Mouse (Mus musculus): Measurements from ENCODE around the gene Cd47.

Gene Cd47

DNA sequence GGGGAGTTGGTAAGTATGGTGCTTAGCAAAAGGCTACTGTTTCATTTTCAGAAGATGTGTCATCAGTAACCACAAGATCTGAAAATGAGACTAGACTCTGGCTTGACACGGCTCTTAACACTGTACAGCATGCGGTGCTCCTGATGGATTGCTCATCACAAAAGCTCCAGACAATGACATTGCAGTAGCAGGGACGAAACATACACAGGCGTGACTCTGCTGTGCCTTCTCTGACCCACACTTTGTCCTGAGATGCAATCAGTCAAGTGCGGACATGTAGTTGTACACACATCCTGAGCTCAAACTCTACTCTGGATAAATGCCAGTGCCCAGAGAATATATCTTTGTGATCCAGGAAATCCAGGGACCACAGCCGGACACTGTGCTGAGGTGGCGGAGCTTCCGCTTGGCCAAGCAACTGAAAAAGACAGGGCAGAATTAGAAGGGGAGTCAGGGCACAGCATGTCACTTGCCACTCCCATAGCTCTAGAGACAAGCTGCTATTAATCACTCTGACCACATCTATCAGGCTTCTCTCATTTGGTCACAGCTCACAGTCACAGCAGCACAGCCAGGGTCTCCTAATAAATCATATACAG is 151.7 kb downstream of the Cd47 start:
- peak; percentile 34 to 75 for DNase-seq

DNA sequence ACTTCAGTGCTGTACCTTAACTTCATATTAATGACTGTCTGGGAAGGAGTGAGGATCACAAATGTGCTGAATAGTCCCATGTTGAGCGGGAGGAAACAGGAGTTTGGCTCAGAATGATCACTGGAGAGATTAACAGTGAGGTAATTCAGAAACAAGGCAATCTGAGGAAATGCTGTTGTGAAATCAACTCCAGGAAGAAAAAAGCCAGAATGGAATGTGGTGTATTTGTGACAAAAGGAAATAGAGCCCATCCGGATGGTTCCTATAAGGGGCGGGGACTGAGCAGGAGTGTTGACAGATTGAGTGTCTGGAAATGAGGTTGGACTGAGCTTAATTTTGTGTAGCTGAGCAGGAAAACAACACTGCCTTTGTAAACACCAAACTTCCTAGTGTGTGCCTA is 153.5 kb downstream of the Cd47 start:
- peak; percentile 38 to 66 for DNase-seq

DNA sequence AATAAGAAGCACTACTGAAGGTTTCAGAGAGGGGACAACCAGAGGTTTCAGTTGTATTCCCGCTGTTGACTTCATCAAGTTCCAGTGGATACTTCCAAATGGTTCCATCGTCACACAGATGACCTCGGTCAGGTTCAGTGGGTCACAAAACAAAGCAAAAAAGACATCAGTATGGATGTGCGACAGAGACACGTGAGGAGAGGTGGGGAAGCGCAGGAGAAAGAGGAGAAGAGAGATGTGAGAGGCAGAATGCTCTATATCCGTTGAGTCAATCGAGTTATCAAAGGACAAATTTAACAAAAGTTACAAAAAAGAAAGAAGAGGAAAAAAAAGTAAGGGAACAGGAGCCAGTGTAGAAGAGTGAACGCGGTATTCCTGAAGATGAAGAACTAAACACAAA is 154.6 kb downstream of the Cd47 start:
- DNase-seq, result no peak

DNA sequence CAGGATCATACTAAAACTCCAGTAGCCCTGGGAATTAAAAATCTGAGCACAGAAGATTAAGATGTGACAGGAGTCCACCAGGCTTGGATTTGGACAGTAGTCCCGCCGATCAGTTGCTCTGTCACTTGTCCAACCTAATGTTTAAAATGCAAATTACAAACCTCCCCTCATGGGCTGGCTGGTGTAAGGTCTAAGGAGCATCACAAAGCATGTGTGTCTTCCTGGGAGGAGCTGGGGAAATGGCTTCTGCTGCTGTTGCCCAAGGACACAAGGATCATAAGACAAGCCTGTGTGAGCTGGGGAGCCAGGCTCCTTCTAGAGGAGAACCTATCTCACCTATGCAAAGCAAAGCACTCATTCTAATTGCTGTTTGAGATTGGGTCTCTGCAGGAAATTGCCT is 155.0 kb downstream of the Cd47 start:
- DNase-seq, result no peak

DNA sequence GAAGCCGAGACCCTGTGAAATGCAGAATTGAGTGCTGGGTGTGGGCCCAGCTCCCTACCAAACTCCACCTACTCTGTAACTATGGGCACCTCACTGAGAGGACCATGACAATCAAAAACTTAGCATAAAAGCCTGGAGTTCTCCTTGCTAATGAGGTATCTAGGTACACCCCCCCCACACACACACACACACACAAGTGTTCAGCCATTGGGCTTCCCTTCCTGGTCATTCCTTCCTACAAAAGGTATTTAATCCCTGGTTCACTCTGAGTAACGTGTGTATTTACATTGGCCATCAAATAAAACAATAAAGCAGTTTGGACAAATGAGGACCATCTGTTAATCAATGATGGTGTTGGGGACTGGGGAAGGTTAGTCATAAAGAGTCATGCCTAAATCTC is 155.6 kb downstream of the Cd47 start:
- no peak for DNase-seq

DNA sequence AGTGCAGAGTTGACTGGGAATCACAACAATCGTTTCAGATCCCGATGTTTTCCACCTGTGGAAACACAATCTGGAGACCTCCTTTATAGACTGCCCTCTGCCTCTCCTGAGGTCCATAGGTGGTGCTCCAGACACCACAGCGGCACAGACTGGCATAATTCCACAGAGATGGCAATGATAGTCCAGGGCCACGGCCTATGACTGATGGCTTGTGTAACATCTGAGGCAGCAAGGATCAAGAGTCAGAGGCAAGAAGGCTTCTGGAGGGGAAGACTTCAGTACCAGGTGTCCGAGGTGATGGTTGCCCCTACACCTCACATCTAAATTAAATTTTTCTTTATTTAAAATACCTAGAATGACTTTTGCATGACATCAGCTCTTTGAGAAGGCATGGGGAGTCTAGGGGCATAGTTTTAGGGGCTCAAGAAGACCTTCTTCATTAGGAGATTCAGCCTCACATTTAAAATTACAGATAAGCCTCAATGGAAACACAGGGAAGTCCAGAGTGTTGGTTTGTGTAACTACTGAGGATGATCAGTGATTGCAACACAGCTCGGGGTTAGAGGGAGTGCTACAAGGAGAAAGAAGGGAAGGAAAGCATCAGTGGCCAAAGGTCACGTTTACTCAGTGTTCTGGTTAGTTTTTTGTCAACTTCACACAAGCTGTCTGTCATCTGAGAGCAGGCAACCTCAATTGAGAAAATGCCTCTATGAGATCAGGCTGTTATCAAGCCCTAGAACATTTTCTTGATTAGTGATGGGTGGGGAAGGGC is 156.4 kb downstream of the Cd47 start:
- DNase-seq, result no peak

DNA sequence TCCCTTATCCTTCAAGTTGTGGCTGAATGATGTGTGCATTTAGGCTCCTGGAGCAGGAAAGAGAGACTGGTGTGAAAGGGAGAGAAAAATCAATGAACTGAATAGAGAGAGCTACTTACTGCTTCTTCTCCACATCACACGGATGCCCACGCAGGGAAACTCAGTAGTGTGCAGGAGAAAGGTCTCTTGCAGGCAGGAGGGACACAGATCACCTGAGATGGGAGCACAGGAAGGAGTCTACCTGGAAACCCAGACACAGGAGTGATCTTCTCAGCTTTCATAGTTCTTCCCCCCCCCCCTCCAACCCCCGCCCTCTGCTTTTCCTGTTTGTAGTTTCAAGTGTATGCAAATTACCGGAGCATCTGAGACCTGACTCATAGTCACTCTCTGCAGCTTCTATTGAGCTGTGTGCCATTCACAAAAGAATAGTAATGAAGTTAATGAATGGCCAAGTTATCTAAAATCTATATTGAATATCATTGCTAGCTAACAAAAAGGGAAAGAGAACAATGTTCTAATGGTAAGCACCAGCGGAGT is 158.6 kb downstream of the Cd47 start:
- no peak for DNase-seq

DNA sequence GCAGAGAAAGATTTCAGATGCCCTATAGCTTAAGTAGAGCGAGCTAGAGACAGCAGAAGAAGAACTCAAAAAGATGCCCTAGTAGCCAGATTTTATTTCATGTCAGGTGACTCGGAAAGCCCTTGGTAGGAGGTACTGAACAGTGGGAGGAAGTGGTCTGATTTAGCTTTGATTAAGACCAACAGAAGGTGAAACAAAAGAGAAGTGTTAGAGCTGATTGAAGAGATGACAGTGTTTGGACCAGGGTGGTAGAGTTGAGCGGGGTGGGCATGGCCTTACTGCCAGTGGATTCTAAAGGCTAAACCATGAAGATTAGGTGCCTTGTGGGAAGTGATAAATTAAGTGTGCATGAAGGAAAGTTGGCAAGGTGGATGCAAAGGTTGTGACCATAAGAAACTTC is 162.0 kb downstream of the Cd47 start:
- DNase-seq, result no peak

DNA sequence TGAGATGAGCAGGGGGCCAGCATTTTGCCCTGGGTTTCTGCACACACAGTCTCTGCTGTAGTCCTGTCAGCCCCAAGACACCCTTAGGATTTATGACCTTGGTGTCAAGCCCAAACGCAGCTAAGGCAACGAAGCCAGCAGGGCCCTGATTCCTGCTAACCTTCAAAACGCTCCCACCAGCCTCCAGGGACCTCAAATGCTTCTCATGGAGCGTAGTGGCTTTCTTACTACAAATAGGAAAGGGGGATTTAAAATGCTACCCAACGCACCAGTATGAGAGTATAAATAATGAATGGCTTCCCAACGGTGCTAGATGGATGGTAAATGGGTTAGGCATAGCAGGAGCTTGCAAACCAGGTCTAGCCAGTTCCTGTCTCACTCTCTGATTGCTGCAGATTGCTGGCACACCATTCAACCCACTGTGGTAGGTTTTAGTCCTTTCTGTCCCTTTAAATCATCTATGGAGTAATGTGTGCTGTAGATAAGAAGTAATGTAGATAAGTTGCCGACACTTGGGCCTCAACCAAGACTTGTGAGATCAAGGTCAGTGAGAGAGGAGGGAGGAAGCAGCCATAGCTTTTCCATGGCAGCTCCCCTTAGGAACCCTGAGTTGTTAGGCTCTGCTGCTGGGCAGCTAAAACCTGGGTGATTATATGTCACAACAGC is 164.1 kb downstream of the Cd47 start:
- DNase-seq, result no peak

Measured in kidney, postnatal 36 days (tissue).